Mouse (Mus musculus) urinary bladder, postnatal 14 days (tissue): Measurements from ENCODE around the gene Tnfaip6.
A peak's percentile ranks its signal among the peaks of the same experiment; 100 is the strongest.
"Not testable (repeated sequence)": the region's sequence is repeated elsewhere in the genome, so short reads cannot be mapped to it uniquely, and the experiment has no call there.

Experiments
- DNase-seq: peaks from one replicate; pipeline ENCODE4 v3.0.0; 2021; ENCODE audit warnings: low spot score

Gene Tnfaip6

GRCm38 (mm10) chr2:52037882-52038281, at the start of gene Tnfaip6:
Tnfaip6 (plus strand) TSS chr2:52038009.
- DNase-seq: peak; percentile 68

- DNase-seq: no peak
Measured at GRCm38 (mm10) chr2:51989559-51989958, 48.2 kb upstream of the Tnfaip6 start.

- DNase-seq: no peak
Measured at GRCm38 (mm10) chr2:51991447-51991846, 46.4 kb upstream of the Tnfaip6 start.

GRCm38 (mm10) chr2:51999996-52000395, 37.8 kb upstream of the Tnfaip6 start:
- no peak for DNase-seq

- no peak for DNase-seq
Measured at GRCm38 (mm10) chr2:52001521-52001920, 36.3 kb upstream of the Tnfaip6 start.

GRCm38 (mm10) chr2:52002299-52002698, 35.5 kb upstream of the Tnfaip6 start:
- DNase-seq: not testable (repeated sequence)

- DNase-seq: peak; percentile 11
Measured at GRCm38 (mm10) chr2:52006380-52006779, 31.4 kb upstream of the Tnfaip6 start.

- DNase-seq: not testable (repeated sequence)
Measured at GRCm38 (mm10) chr2:52011820-52012219, 26.0 kb upstream of the Tnfaip6 start.

GRCm38 (mm10) chr2:52013306-52013820, 24.4 kb upstream of the Tnfaip6 start:
- no peak for DNase-seq

- DNase-seq: no peak
Measured at GRCm38 (mm10) chr2:52016361-52016760, 21.4 kb upstream of the Tnfaip6 start.

GRCm38 (mm10) chr2:52027061-52027460, 10.7 kb upstream of the Tnfaip6 start:
- DNase-seq: no peak

- no peak for DNase-seq
Measured at GRCm38 (mm10) chr2:52029426-52029825, 8.4 kb upstream of the Tnfaip6 start.

GRCm38 (mm10) chr2:52031491-52031890, 6.3 kb upstream of the Tnfaip6 start:
- no peak for DNase-seq

- DNase-seq: no peak
Measured at GRCm38 (mm10) chr2:52034601-52035000, 3.2 kb upstream of the Tnfaip6 start.

- DNase-seq: no peak
Measured at GRCm38 (mm10) chr2:52035144-52035543, 2.7 kb upstream of the Tnfaip6 start.

- no peak for DNase-seq
Measured at GRCm38 (mm10) chr2:52036929-52037595, 747 bp upstream of the Tnfaip6 start.

GRCm38 (mm10) chr2:52038558-52038957, 749 bp downstream of the Tnfaip6 start:
- no peak for DNase-seq

- no peak for DNase-seq
Measured at GRCm38 (mm10) chr2:52039083-52039801, 1.4 kb downstream of the Tnfaip6 start.

GRCm38 (mm10) chr2:52042132-52042531, 4.3 kb downstream of the Tnfaip6 start:
- DNase-seq: no peak

- no peak for DNase-seq
Measured at GRCm38 (mm10) chr2:52042714-52043113, 4.9 kb downstream of the Tnfaip6 start.

GRCm38 (mm10) chr2:52043485-52043884, 5.7 kb downstream of the Tnfaip6 start:
- DNase-seq: no peak

GRCm38 (mm10) chr2:52046032-52046431, 8.2 kb downstream of the Tnfaip6 start:
- DNase-seq: no peak

GRCm38 (mm10) chr2:52050823-52051222, 13.0 kb downstream of the Tnfaip6 start:
- DNase-seq: no peak
